Mouse (Mus musculus) spleen, postnatal 36 days (tissue): ENCODE measurements around the gene Lrrc47.

Experiments used
- DNase-seq, 2 experiments: peaks; one replicate each; pipeline ENCODE4 v3.0.0; 2022; ENCODE audit warnings: low spot score in 2 of 2, mixed read lengths in 1 of 2

The Lrrc47 gene

DNA sequence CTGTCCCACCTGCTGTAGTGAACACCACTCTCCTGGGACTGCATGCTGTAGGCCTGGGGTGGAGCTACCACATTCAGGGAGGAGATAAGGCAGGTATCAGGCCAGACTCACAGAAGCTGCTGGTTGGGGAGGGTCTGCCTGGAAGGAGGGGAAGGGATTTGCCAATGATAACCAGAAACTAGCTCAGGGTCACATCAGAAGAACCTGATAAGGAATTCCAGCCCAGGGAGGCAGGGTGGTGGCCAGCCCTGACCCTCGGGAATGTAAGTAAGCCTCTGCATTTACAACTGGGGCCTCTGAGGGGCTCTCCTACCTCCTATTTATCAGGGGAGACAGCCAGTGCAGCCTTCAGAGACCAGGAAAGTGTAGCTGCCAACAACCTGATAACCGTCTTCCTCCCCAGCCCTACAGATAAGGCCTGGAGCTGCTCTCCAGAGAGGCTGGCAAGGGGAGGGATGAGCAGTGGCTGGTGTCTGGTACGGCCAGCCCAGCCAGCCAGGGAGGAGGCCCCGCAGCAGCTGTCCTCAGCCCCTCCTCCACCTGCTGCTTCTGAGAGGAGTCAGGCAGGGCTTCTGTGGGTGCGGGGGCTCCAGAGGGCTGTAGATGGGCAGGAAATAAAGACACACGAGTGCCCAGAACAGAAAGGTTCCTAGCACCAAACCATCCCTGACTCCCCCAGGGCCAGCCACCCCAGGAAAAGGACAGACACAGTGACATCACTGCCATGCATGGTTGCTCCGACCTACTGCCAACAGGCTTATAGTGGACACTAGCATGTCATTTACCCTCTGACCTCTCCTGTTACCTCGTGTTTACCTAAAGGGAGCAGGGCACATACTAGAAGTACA, 12.4 kb downstream of the Lrrc47 start:
- peak; percentile 49 to 58 for DNase-seq

DNA sequence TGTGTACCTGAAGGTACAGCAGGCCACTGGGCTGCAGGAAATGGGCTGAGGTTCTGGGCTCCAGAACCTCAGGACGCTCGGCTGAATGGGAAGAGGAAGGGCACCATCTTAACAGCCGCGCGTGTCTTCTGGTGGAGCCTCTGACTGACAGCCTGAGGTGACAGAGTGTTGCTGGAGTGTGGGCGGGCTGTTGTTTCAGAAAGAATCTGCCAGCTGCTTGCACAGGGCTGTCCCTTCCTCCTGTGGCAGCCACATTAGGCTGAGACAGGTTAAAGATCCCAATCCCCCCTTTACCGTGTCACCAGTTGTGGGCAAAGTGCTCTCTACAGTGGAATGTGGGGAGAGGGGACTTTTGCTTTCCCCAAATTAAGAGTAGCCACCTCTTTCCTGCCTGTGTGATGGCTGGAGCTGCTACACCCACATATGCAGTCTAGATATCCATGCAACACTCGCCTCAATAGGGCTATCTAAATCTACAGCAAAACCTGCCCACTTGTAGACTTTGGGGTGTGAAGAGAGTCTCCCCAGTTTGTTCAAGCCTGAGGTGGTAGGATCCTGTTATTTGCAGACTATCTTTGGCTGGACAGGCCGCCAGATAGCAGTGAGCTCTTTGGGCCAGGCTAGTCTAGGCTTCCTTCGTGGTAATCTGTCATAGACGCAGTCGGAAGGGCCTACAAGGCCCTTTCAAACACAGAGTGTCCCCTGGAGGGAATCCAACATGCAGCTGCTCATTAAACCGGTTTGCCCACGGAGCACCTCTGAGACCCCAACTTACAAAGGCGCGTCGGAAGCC, 13.4 kb downstream of the Lrrc47 start:
- DNase-seq, result no peak

DNA sequence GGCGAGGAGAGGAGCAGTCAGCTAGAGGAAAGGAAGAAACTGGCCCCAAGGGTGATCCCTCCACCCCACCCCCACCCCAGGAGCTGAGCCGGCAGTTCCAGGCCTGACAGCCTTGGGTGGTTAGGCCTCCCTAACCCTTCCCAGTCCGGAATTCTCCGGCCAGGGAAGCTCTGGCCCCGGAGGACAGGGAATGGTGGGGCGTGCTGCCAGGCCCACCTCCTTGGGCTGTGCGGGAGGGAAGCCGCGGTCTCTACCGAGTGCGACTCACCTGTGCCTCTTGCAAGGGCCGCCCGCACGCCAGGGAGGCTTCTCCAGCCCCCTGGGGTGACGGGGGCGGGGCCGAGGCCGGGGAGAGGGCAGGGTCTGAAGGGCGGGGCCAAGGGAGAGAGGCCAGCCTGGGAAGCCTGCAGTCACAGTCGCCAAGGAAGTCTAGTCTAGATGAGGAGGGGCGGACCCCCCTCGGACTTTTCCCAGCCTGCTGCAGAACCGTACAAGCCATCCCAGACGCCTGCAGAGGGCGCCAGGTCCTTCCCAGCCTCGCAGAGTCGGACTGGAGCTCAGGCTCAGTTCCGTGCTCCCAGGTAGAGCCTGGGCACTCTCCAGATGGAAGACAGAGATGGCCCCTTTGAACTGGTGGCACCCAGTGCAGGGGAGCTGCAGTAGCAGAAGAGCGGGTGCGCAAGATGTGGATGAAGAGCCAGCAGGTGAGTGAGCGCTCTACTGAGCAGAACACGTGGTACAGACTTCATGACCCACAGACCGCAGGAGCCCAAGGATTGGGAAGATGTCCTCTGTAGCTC, 14.3 kb downstream of the Lrrc47 start, which contains the start of gene Smim1:
Smim1 (minus strand) TSS at position 590 of the 800 bp plus-strand sequence.
- DNase-seq, result peak; percentile 40 to 57

DNA sequence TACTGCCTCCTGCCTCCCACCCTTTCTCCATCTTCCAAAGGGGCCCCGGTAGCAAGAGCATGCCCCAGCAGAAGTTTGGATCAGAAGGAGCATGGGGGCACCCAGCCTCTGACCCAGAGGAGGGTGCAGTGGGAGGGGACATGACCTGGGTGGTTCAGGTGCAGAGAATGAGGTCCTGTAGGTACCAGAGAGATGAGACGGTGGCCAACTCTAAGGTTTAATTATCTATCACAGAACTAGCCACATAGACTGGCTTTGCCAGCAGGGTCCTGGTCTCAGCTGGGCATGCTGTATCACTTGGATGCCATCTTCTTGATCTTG, 14.9 kb downstream of the Lrrc47 start:
- DNase-seq, result no peak

DNA sequence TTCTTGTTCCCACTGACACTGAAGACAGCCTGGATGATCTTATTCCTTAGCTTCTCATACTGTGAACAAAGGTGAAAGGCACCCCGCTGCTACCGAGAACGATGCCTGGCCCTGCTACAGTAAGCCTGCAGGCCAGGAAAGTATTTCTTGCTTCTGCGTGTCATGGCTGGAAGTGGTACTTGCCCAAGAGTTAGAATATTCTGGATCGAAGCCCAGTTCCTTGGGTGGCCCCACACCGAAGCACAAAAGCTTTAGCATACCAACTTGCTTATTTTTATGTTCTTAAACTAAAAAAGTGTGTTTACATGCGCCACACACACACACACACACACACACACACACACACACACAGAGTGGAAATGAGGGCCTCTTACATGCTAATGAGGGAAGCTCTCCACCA, 16.5 kb downstream of the Lrrc47 start:
- DNase-seq, result no peak

DNA sequence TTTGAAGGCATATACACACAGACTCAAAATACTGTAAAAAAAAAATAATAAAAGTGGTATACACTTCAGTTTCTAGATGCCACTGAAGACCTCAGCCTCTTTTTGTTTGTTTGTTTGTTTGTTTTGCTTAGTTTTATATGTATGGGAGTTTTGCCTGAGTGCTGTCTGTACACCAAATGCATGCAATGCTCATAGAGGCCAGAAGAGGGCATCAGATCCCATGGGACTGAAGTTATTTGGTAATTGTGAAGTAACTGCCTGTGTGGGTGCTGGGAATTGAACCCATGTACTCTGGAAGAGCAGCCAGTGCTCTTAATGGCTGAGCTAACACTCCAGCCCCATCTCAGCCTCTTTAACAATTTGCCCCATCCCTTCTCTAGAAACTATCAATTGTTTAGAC, 17.1 kb downstream of the Lrrc47 start:
- DNase-seq, result no peak

DNA sequence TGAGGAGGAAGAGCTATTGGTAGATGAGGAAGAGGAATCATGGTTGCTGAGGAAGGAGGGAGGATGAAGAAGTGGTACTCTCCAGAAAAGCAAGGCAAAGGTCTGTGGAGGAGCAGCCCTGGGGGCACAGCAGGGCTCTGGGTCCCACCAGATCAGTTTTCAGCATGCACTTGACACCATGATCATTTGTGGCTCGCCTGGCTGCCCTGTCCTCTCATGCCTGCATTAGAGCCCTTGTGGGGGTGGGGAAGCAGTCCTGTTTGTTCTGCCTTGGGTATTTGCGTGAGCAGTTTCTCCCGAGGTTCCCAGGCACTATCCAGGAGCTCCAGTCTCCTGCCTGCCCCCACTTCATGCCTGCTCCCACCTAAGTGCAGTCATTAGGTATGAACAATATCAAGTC, 25.6 kb downstream of the Lrrc47 start:
- no peak for DNase-seq

DNA sequence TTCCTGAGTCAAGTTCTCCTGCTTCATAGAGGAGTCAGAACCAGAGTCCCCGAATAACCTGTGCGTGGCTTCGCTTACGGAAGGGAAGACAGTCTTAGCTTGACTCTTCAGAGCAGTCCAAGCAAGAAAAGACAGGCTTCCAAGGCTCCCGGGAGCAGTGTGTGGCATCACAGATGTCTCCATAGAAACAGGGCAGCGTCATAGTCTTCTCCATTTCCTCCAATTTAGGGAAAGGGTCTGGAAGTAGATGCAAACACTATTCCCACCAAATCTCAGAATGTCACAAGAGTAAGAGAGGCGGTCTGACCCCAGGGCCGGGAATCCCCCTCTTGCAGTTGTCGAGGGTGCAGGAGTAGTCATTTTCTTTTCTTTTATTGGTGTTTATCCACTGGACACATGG, 31.0 kb downstream of the Lrrc47 start, which contains the start of gene Ccdc27:
Ccdc27 (minus strand) TSS at position 101 of the 400 bp plus-strand sequence.
- DNase-seq, result no peak

DNA sequence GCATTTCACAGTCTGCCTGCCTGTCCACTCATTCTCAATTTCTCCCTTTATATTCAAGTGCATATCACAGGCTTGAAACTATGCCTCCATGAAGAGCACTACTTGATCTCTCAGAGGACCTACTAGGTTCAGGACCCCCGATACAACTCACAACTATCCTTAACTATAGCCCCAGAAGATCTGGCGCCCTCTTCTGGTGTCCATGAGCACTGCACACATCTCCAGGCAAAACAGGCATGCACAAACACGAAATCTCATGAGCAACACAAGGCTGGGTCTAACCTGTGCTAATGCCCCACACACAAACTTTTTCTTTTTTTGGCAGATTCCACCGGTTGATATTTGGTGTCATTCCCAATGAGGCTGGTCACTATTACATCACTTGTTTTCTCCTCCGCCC, 34.3 kb downstream of the Lrrc47 start:
- no peak for DNase-seq

DNA sequence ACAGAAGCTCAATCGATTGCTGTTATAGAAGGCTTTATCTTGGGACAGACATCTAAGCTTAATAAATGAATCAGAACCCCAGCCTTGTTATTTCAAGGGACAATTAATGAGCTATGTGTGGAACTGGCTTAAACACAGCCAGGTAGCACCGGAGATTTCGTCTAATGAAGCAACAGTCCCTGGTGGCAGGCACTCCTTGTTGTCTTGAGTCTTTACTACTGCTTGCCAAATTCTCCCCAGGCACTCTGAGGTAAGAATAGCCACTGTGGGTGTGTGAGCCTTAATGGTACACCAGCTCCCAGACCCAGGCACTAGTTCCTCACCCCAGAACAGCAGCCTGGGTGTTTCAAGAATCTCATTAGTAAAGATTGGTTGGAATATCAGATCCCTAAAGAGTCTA, 39.9 kb downstream of the Lrrc47 start:
- DNase-seq, result no peak

DNA sequence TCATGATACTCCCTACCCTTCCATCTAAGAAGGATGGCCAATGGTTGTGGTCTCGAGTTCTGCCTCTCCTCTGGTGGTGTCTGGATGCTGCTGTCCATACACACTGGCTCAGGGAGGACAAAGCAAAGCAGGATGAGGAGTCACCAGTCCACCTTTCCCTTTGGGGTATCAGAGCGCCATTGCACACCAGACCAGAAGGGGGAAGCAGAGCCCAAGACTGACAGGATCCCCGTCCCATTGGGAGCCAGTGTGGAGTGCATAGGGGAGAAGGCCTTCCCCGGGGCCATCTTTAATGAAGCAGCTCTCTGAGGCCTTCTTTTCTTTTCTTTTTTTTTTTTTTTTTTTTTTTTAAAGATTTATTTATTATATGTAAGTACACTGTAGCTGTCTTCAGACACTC, 41.5 kb downstream of the Lrrc47 start:
- no peak for DNase-seq

DNA sequence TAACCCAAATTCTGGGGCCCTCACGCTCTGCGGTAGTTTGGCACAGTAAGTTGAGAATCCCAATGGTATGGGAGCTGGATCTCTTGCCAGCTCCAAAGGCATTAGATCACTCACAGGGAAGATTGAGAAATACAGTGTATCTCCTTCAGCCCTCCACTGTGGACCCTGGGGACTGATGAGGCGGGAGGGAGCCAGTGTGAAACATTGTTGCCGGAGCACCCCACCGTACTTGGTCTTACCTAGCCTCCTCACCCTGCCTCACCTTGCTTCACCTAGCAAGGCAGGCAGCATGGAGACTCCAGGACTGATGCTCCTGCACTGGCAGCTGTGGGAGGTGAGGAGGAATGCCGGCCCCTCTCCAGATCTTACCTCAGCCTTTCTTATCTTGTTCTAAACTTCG, 44.0 kb downstream of the Lrrc47 start:
- no peak for DNase-seq

DNA sequence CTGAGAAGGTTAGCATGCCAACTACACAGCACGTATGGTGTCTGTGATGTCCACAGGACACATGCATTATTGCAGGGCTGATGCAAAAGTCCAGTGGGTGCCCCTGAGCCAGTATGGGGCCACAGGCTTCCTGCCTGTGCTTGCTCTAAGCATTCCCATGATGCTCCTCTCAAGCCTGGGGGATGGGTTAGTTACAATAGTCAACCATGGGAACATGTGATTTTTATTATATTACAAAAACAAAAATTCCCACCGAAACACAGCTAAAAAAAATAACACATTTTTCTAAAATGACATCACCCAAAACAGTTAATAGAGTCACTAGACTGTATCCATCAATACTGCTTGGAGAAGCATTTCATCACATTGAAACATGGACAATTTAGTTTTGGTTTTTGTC, 44.5 kb downstream of the Lrrc47 start:
- DNase-seq, result no peak

DNA sequence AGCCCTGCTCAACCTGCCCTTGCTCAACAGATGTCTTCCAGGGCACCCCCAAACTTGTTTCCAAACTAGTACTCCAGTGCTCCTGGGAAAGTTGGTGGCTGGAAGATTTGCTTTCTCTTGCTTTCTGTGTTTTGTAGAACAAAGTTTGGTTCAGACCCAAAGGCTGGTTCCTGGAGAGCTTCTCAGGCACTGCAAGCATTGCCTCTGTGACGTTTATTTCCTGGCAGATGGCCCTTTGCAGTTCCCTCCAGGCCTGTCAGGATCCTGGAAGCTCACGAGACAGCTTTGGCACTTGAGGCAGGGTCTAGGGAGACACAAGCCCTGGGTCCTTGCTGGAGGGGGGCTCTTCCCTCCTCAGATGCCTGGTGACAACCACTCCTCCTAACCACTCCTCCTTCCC, 45.1 kb downstream of the Lrrc47 start:
- DNase-seq, result no peak

DNA sequence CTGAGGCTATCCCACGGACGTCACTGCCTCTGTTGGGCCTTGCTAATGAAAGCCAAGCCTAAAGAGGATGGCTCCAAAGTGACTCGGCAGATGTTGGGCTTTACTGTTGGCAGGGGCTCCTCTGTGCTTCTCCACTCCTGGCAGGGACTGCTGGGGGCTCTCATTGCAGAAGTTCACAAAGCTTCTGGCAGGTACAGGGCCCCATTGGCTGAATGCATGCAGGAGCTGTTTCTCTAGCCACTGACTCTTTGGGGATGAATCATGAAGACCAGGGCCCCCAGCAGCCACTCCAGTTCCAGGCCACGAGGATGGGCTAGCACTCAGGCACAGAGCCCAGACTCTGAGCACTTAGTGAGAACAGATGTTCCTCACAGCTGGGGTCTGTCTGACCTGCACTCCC, 46.2 kb downstream of the Lrrc47 start:
- no peak for DNase-seq

DNA sequence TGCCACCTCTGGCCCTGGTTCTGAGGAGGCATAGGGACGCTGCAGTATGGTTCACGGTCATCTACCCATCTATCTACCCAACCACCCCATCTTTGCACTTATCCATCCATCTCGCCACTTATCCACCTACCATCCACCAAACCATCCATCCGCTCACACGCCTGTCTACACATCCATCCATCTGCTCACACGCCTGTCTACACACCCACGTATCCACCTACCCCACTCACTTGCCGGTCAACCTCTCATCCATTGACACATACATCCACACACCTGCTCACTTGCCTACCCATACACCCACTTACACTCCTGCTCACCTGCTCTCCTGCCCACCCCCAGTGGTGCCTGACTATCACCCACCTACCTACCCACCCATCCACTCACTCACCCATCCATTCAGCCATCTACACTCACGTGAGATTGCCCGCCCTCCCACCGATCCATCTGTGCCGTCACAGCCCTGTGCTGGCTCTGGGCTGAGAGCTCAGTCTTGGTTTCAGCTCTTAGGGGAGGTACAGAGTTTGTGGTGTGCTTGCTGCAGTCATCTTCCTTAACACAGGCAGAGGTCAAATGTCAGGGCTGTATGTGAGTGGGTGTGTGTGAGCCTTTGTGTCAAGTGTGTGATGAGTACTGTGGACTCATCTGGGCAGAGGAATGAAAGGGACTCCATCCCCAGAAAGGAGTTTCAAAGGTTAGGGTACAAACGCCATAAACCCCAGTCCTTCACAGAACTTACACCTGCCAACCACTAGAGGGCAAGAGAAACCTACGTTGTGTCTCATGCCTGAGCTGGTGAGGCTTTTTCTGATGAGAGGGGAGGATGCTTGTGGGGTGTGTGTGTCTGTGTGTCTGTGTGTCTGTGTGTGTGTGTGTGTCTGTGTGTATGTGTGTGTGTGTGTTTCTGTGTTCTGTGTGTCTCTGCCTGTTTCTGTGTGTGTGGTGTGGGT, 53.6 kb downstream of the Lrrc47 start:
- DNase-seq, result no peak

DNA sequence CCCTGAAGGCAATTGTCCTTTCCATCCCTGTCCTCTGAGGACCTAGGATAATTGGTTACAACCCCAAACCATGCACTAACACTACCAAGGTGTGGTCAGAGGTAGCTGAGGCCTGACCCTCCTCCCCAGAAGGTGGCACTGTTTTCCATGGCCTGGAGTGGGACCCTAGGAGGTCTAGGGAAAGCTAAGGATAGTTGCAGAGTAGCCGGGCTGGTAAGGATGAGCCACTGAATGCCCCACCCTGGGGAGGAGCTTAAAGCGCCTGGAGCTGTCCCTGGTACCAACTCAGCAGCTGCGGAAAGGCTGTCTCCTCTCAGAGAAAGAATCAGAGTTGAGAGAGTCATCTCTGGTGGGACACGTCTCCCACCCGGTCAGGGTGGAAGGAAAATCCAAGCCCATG, 59.4 kb downstream of the Lrrc47 start:
- no peak for DNase-seq
